Mouse (Mus musculus) neural tube, embryonic 11.5 days (tissue): ENCODE measurements around the gene Tapbp. TPM values are rescaled to one million over a fixed set of nuclear protein-coding genes. Genes with fewer than 3 reads are reported as not detected.

Experiments
- ATAC-seq: fragments of 200-750 bp; cut with Nextera tagmentation; 2 replicates; pipeline ENCODE4 v1.8.0; 2017; ENCODE audit warnings: moderate number of reproducible peaks, mild to moderate bottlenecking, moderate TSS enrichment, moderate library complexity; ENCODE audit not compliant: insufficient read depth, low FRiP score, low TSS enrichment
- DNase-seq: peaks from one replicate; pipeline ENCODE4 v3.0.0-alpha.2; 2015; ENCODE audit warnings: low spot score
- H3K27ac ChIP-seq: fragments of 300-500 bp; sonication (generic); 2 replicates; pipeline ENCODE4 v1.5.1; 2014; ENCODE audit warnings: low read depth, mild to moderate bottlenecking, low read length
- H3K27me3 ChIP-seq: fragments of 300-500 bp; sonication (generic); 2 replicates; pipeline ENCODE4 v1.6.1; 2014; ENCODE audit warnings: mild to moderate bottlenecking, low read length, mixed read lengths; ENCODE audit not compliant: control insufficient read depth, insufficient read depth
- H3K36me3 ChIP-seq: fragments of 300-500 bp; sonication (generic); 2 replicates; pipeline ENCODE4 v1.6.1; 2014; ENCODE audit warnings: mild to moderate bottlenecking, low read length, moderate library complexity, mixed read lengths; ENCODE audit not compliant: control insufficient read depth, insufficient read depth
- H3K4me1 ChIP-seq: fragments of 300-500 bp; sonication (generic); 2 replicates; pipeline ENCODE4 v1.6.1; 2014; ENCODE audit warnings: low read length, mixed read lengths; ENCODE audit not compliant: control insufficient read depth, insufficient read depth
- H3K4me2 ChIP-seq: fragments of 300-500 bp; sonication (generic); 2 replicates; pipeline ENCODE4 v1.6.1; 2014; ENCODE audit warnings: low read depth, mild to moderate bottlenecking, moderate library complexity
- H3K4me3 ChIP-seq: fragments of 300-500 bp; sonication (generic); 2 replicates; pipeline ENCODE4 v1.5.1; 2014; ENCODE audit warnings: low read depth, low read length
- H3K9ac ChIP-seq: fragments of 300-500 bp; sonication (generic); 2 replicates; pipeline ENCODE4 v1.6.1; 2014; ENCODE audit warnings: mild to moderate bottlenecking, low read length
- H3K9me3 ChIP-seq: fragments of 300-500 bp; sonication (generic); 2 replicates; pipeline ENCODE4 v1.6.1; 2016; ENCODE audit warnings: low read length; ENCODE audit not compliant: control insufficient read depth
- WGBS: fragments of 180-500 bp; shearing (Covaris S2); extraction: QIAGEN DNeasy Blood & Tissue Kit; methylation state at CpG from one replicate; pipeline ENCODE4 v1.1.7; 2014; 5-methylcytosine and 5-hydroxymethylcytosine counted together
- polyA plus RNA-seq: library from polyadenylated mRNA; unstranded; fragments of >200 nt; fragmentation: Nextera tagmentation; extraction: Ambion mirVana; gene quantifications from 2 replicates; pipeline ENCODE4 v1.2.1, GENCODE M21; 2014

Gene Tapbp
- polyA plus RNA-seq, 1 experiment from 2014 or later, result 12.9 TPM

DNA sequence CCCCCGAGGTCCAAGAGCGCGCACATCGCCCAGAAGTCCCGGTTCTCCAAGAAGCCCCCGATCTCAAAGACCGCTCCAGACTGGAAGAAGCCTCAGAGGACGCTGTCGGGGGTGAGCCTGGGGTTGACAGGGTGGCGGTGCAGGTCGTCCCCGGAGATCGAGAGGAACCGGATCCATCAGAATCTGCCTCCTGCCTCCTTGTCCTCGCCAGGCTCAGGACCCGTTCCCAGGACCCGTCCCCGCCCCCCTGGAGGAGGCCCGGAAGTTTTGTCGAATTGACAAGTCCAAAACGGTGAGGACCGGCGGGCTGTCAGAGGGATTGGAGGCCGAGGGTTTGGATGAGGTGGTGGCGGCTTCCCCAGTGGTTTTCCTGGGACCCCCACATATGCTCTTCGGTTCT, 25.3 kb downstream of the Tapbp start:
- Histone ChIP-seq H3K4me3 (peak overlapping the region; percentile 81), H3K4me1 (peaks cover 12% of the 10 kb centered on the region), H3K9me3 (no peaks in the 10 kb centered on the region), H3K27ac (no peak overlapping the region), H3K27me3 (no peaks in the 10 kb centered on the region), H3K36me3 (peaks cover 14% of the 10 kb centered on the region), H3K4me2 (peak overlapping the region; percentile 95), H3K9ac (peak overlapping the region; percentile 70)
- DNase-seq, result no peak
- 3% methylated on average over 26 of the region's 26 CpGs for WGBS
- ATAC-seq, result 0 out of 2 replicates have a peak, but pooled peaks have one; percentile 10

DNA sequence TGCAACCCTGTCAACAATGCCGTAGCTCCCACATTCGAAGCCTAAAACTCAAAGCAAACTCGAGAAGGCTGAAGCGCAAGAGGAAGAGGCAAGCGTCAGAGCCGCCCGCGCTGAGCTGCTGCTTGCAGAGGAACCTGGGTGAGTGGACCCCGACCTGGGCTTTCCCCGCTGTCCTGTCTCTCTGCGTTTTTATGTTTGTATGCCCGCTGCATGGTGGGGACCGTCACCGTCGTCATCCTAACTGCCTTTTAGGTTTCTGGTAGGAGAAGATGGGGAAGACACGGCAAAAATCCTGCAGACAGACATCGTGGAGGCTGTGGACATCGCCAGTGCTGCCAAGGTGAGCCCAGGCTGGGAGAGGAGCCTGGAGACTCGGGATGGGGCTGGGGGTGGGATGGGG, 25.7 kb downstream of the Tapbp start:
- no peak for DNase-seq
- Histone ChIP-seq H3K36me3 (peaks cover 14% of the 10 kb centered on the region), H3K4me2 (peak overlapping the region; percentile 95), H3K27me3 (no peaks in the 10 kb centered on the region), H3K9ac (peak overlapping the region; percentile 70), H3K4me3 (peak overlapping the region; percentile 81), H3K4me1 (peaks cover 12% of the 10 kb centered on the region), H3K27ac (no peak overlapping the region), H3K9me3 (no peaks in the 10 kb centered on the region)
- no peak for ATAC-seq
- 62% methylated on average over 19 of the region's 19 CpGs for WGBS

DNA sequence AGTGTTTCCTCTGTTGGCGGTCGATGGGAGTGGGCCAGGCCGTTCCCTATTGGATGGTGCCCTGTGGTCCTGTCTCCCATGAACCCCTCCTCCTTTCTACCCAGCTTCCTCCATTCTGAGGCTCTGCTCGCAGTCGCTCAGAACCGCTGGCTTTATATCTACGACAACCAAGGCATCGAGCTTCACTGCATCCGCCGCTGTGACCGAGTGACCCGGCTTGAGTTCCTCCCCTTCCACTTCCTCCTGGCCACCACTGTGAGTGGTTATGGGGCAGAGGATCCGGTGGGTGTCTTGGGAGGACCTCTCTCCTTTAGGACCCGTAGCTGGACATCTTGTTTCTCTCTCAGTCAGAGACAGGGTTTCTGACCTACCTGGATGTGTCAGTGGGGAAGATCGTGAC, 27.8 kb downstream of the Tapbp start:
- peaks cover 12% of the 10 kb centered on the region for H3K4me1 ChIP-seq
- no peaks in the 10 kb centered on the region for H3K27me3 ChIP-seq
- H3K36me3 ChIP-seq, result peaks cover 14% of the 10 kb centered on the region
- DNase-seq (no peak), ATAC-seq (no peak)
- 92% methylated on average over 15 of the region's 15 CpGs for WGBS
- no peak overlapping the region for H3K9ac ChIP-seq
- H3K27ac ChIP-seq, result no peak overlapping the region
- H3K4me2 ChIP-seq, result no peak overlapping the region
- no peak overlapping the region for H3K4me3 ChIP-seq
- H3K9me3 ChIP-seq, result no peaks in the 10 kb centered on the region

DNA sequence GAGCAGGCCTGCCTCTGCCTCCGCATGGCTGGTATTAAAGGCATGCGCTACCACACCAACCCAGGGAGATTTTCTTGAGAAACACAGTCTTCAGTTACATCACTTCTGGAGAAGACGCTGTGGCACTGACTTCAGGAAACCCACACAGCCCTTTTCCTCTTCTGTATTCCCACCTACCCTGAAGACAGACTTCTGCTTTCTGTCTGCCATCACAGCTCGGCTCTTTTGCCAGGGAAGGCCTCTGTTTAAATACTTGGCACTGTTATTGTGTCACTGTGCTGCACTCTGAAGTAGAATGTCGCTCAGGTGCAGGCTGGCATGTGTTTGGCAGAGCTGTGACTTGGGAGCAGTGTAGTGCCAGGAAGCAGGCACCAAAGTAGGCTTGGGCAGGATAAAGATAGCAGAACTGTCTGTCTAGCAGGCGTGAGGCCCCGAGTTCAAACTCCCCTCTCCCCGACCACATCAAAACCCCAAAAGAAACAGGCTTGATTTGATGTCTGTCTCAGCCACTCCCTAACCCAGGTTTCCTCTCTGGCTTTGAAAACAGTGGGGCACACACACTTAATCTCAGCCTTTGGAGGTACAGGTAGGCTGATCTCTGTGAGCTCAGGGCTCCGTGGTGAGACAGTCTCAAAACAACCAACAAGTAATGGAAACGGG, 31.9 kb downstream of the Tapbp start:
- H3K9me3 ChIP-seq, result no peaks in the 10 kb centered on the region
- WGBS, result 94% methylated on average over 10 of the region's 10 CpGs
- H3K4me3 ChIP-seq, result no peak overlapping the region
- no peaks in the 10 kb centered on the region for H3K27me3 ChIP-seq
- peaks cover 14% of the 10 kb centered on the region for H3K36me3 ChIP-seq
- H3K4me2 ChIP-seq, result no peak overlapping the region
- ATAC-seq (no peak), DNase-seq (no peak)
- H3K27ac ChIP-seq, result no peak overlapping the region
- H3K4me1 ChIP-seq, result peaks cover 21% of the 10 kb centered on the region
- H3K9ac ChIP-seq, result no peak overlapping the region

DNA sequence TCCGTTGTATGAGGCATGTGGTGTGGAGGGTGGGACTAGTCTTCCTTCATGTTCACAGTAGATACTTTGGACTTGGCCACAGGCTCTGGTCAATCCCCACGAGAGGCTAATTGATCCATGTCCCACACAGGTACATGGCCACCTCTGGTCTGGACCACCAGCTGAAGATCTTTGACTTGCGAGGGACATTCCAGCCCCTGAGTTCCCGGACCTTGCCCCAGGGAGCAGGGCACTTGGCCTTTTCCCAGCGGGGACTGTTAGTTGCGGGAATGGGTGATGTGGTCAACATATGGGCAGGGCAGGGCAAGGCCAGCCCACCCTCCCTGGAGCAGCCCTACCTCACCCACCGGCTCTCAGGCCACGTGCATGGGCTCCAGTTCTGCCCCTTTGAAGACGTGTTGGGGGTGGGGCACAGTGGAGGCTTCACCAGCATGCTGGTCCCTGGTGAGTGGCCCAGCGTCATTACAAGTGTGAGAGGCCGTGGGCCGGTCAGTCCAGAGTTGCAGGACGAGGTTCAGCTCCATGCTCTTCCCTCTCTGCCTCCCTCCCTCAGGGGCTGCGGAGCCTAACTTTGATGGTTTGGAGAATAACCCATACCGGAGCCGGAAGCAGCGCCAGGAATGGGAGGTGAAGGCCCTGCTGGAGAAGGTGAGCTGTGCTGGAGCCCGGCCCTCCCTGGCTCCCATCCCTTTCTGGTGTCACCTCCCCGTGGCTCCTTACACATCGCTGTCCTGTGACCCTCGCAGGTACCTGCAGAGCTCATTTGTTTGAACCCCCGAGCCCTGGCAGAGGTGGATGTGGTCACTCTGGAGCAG, 32.6 kb downstream of the Tapbp start:
- 86% methylated on average over 22 of the region's 22 CpGs for WGBS
- ATAC-seq (no peak), DNase-seq (no peak)
- no peaks in the 10 kb centered on the region for H3K9me3 ChIP-seq
- no peak overlapping the region for H3K9ac ChIP-seq
- H3K36me3 ChIP-seq, result peaks cover 17% of the 10 kb centered on the region
- H3K4me2 ChIP-seq, result no peak overlapping the region
- H3K4me3 ChIP-seq, result no peak overlapping the region
- no peaks in the 10 kb centered on the region for H3K27me3 ChIP-seq
- peaks cover 29% of the 10 kb centered on the region for H3K4me1 ChIP-seq
- no peak overlapping the region for H3K27ac ChIP-seq

DNA sequence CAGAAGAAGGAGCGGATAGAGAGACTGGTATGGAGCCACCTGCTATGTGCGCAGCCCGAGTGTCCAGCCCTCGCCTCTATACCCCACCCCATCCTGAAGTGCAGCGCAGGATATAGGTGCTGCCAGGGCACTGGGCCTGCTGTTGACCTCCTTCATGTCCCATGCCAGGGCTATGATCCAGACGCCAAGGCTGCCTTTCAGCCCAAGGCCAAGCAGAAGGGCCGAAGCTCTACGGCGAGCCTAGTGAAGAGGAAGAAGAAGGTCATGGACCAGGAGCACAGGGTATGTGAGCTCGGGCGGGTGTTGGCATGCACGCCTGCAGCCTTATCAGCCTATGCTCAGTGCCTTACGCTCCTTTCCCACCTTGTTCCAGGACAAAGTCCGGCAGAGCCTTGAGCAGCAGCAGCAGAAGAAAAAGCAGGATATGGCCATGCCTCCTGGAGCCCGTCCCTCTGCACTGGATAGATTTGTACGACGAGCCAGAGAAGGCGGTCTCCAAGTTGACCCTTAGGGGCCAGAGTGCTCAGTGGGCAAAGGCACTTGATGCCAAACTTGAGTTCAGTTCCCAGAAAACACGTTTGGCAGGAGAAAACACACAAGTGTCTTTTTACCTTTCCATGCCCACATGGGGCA, 33.3 kb downstream of the Tapbp start:
- Histone ChIP-seq H3K9me3 (no peaks in the 10 kb centered on the region), H3K9ac (no peak overlapping the region), H3K4me1 (peaks cover 31% of the 10 kb centered on the region), H3K27me3 (no peaks in the 10 kb centered on the region), H3K27ac (no peak overlapping the region), H3K36me3 (peaks cover 16% of the 10 kb centered on the region), H3K4me2 (no peak overlapping the region), H3K4me3 (no peak overlapping the region)
- ATAC-seq, result no peak
- 92% methylated on average over 19 of the region's 19 CpGs for WGBS
- DNase-seq, result no peak

DNA sequence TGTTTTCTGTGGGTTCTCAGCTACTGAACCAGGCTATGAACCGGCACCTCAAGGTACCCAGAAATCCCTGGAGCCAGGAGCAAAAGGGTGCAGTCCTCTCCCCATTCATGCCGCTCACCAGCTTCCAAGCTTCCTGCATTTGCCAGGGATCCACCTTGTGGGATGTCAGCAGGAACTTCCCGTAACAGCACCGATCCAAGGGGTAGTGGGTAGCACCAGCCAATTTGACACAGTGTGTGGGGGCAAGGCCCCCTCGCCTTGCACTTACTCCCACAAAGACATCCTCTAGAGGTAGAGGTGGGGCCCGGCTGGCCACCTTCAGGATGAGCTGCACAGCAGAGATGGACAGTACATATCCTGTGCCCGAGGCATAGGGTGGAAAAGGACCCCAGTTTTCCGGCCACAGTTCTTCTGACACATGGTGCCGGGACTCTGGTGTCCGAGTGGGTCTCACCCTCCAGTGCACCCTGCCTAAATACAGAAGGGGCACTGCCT, 34.5 kb downstream of the Tapbp start:
- H3K4me2 ChIP-seq, result peak overlapping the region; percentile 82
- H3K27me3 ChIP-seq, result no peaks in the 10 kb centered on the region
- WGBS, result 72% methylated on average over 10 of the region's 10 CpGs
- H3K4me3 ChIP-seq, result peak overlapping the region; percentile 39; the same call in 1 of the 2 replicates
- peaks cover 39% of the 10 kb centered on the region for H3K4me1 ChIP-seq
- peaks cover 10% of the 10 kb centered on the region; the same call in 1 of the 2 replicates for H3K36me3 ChIP-seq
- peak overlapping the region; percentile 69 for H3K9ac ChIP-seq
- 0 out of 2 replicates have a peak overlapping the region, but pooled peaks have one; percentile 17 for H3K27ac ChIP-seq
- H3K9me3 ChIP-seq, result no peaks in the 10 kb centered on the region
- DNase-seq (no peak), ATAC-seq (no peak)

DNA sequence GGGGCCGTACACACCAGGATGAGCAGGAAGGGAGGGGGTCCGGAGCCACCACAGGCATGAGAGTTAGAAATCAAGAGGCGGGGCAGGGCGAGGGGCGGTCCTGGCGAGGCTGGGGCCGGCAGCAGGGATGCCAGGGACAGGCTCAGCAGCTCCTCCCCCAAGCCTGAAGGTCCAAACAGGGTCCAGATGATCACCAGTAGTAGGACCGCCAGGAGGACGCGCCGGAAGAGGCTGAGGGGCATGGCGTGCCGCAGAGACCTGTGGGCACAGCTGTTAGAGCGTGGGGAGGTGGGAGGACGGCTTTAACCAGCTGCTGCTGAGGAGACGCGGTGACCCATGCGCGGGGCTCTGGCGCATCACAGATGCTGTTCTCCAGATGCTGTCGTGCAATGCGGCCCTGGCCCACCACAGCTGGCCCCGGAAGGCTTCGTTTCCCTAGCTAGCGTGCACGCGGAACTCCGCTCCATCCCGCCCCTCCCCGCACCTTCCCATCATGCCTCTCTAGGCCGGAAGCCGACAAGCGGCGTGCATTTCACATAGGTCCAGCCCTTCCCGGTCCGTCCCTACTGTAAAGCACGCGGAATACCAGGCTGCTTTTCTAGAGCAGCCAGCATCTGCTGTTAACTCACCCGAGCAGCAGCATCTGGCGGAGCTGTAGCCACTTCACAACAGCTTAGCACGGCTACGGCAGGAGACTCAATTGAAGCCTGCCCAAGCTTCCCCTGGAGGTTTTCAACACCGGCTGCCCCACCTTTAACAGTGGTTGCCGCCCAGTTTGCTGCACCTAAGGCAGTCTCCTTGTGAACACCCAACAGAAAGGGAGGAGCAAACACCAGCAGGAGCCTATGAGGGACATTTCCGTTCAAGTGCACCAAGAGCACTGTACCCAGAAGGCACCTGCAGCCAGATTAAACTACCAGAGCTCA, 35.6 kb downstream of the Tapbp start, which contains the start of gene B3galt4:
Gene B3galt4, minus strand, starts transcription at position 468 of the 926 bp plus-strand sequence.
- Histone ChIP-seq H3K4me2 (peak within 1 kb of the TSS; percentile 82), H3K36me3 (peaks cover 10% of the 10 kb centered on the region; the same call in 1 of the 2 replicates), H3K4me1 (peaks cover 39% of the 10 kb centered on the region), H3K27ac (peak within 1 kb of the TSS; percentile 86), H3K4me3 (peak within 1 kb of the TSS; percentile 39), H3K9ac (peak within 1 kb of the TSS; percentile 69), H3K9me3 (no peaks in the 10 kb centered on the region), H3K27me3 (no peaks in the 10 kb centered on the region)
- WGBS, result under 1% methylated on average over 45 of the region's 45 CpGs
- peak; percentile 51 for ATAC-seq
- peak; percentile 86 for DNase-seq
